Mouse (Mus musculus) heart, adult 10 weeks (tissue): ENCODE results near the gene Apom. TPM values are rescaled to one million over a fixed set of nuclear protein-coding genes. Genes with fewer than 3 reads are reported as not detected.

ENCODE experiments used
- polyA plus RNA-seq: library from polyadenylated mRNA; stranded (reverse); fragments of 350-450 nt; fragmentation: Illumina TruSeq; extraction: RNeasy Lipid Tissue Mini Kit (QIAGEN cat#74804); gene quantifications from one replicate; pipeline ENCODE4 v1.2.3, GENCODE M21; 2014; ENCODE audit warnings: low read depth, low replicate concordance

Gene Apom
- not detected for polyA plus RNA-seq

GRCm38 (mm10) chr17:35131500-35132173 lies at the start of gene Apom:
Gene Apom, minus strand, starts transcription at chr17:35132050.

GRCm38 (mm10) chr17:35175968-35176367 lies 44.1 kb upstream of the Apom start, which contains the start of gene Aif1:
Gene Aif1, minus strand, starts transcription at chr17:35176068.

GRCm38 (mm10) chr17:35164568-35165450 lies 33.0 kb upstream of the Apom start, which contains the start of gene Prrc2a:
Gene Prrc2a, minus strand, starts transcription at chr17:35164897.

GRCm38 (mm10) chr17:35134801-35135590 lies 3.1 kb upstream of the Apom start, which contains the start of gene Bag6:
Gene Bag6, plus strand, starts transcription at chr17:35135178.

GRCm38 (mm10) chr17:35126206-35126611 lies 5.6 kb downstream of the Apom start, which contains the start of gene D17H6S53E:
Gene D17H6S53E, plus strand, starts transcription at chr17:35126373.

GRCm38 (mm10) chr17:35121871-35122303 lies 10.0 kb downstream of the Apom start, which contains the start of gene Csnk2b:
Gene Csnk2b, minus strand, starts transcription at chr17:35122053.

GRCm38 (mm10) chr17:35121143-35121799 lies 10.6 kb downstream of the Apom start, which contains the start of gene Gpank1:
Gene Gpank1, plus strand, starts transcription at chr17:35121455.

GRCm38 (mm10) chr17:35115046-35116019 lies 16.5 kb downstream of the Apom start, which contains the start of gene Ly6g5b:
Gene Ly6g5b, minus strand, starts transcription at chr17:35115428.

GRCm38 (mm10) chr17:35108097-35108496 lies 23.8 kb downstream of the Apom start, which contains the start of gene Ly6g5c:
Gene Ly6g5c, plus strand, starts transcription at chr17:35108279.

GRCm38 (mm10) chr17:35088825-35089644 lies 42.8 kb downstream of the Apom start, which contains the start of gene Abhd16a:
Gene Abhd16a, plus strand, starts transcription at chr17:35089263.

GRCm38 (mm10) chr17:35085208-35085865 lies 46.5 kb downstream of the Apom start, which contains the start of gene Ly6g6f:
Gene Ly6g6f, minus strand, starts transcription at chr17:35085610.

Other genes starting within 250 kb of the Apom start
- gene C2, start 233.8 kb downstream of the Apom start, polyA plus RNA-seq: 5.3 TPM
- gene Ehmt2, start 233.6 kb downstream of the Apom start, polyA plus RNA-seq: 40.6 TPM
- not detected for gene Slc44a4, start 217.6 kb downstream of the Apom start, polyA plus RNA-seq
- 18.6 TPM for gene Neu1, start 200.8 kb downstream of the Apom start, polyA plus RNA-seq
- gene Hspa1b, start 172.8 kb downstream of the Apom start, polyA plus RNA-seq: 7.8 TPM
- not detected for gene Gm20481, start 162.1 kb downstream of the Apom start, polyA plus RNA-seq
- 10.2 TPM for gene Hspa1a, start 159.9 kb downstream of the Apom start, polyA plus RNA-seq
- 9.2 TPM for gene Hspa1l, start 159.3 kb downstream of the Apom start, polyA plus RNA-seq
- 17.0 TPM for gene Lsm2, start 150.2 kb downstream of the Apom start, polyA plus RNA-seq
- gene Vars, start 131.1 kb downstream of the Apom start, polyA plus RNA-seq: 20.7 TPM
- gene Vwa7, start 115.5 kb downstream of the Apom start, polyA plus RNA-seq: 6.5 TPM
- 0.58 TPM for gene Sapcd1, start 104.0 kb downstream of the Apom start, polyA plus RNA-seq
- gene Msh5, start 85.3 kb downstream of the Apom start, polyA plus RNA-seq: 0.55 TPM
- 50.4 TPM for gene Clic1, start 82.1 kb downstream of the Apom start, polyA plus RNA-seq
- 33.4 TPM for gene Ddah2, start 73.0 kb downstream of the Apom start, polyA plus RNA-seq
- gene Ly6g6c, start 66.7 kb downstream of the Apom start, polyA plus RNA-seq: not detected
- not detected for gene Mpig6b, start 65.9 kb downstream of the Apom start, polyA plus RNA-seq
- gene Ly6g6e, start 55.1 kb downstream of the Apom start, polyA plus RNA-seq: not detected
- not detected for gene Ly6g6d, start 54.0 kb downstream of the Apom start, polyA plus RNA-seq
- gene Ly6g6f, start 46.4 kb downstream of the Apom start, polyA plus RNA-seq: not detected
- 72.3 TPM for gene Abhd16a, start 42.8 kb downstream of the Apom start, polyA plus RNA-seq
- not detected for gene Ly6g5c, start 23.8 kb downstream of the Apom start, polyA plus RNA-seq
- gene Ly6g5b, start 16.6 kb downstream of the Apom start, polyA plus RNA-seq: 0.39 TPM
- 17.0 TPM for gene Gpank1, start 10.6 kb downstream of the Apom start, polyA plus RNA-seq
- gene Csnk2b, start 10.0 kb downstream of the Apom start, polyA plus RNA-seq: 145 TPM
- 22.9 TPM for gene D17H6S53E, start 5.7 kb downstream of the Apom start, polyA plus RNA-seq
- 122 TPM for gene Bag6, start 3.1 kb upstream of the Apom start, polyA plus RNA-seq
- 139 TPM for gene Prrc2a, start 32.8 kb upstream of the Apom start, polyA plus RNA-seq
- 6.0 TPM for gene Aif1, start 44.0 kb upstream of the Apom start, polyA plus RNA-seq
- gene Lst1, start 56.4 kb upstream of the Apom start, polyA plus RNA-seq: 4.1 TPM
- gene Ltb, start 62.4 kb upstream of the Apom start, polyA plus RNA-seq: 0.68 TPM
- gene Tnf, start 70.0 kb upstream of the Apom start, polyA plus RNA-seq: 0.29 TPM
- gene Lta, start 73.3 kb upstream of the Apom start, polyA plus RNA-seq: not detected
- gene Gm16181, start 88.8 kb upstream of the Apom start, polyA plus RNA-seq: 1.8 TPM
- gene Atp6v1g2, start 101.6 kb upstream of the Apom start, polyA plus RNA-seq: 4.9 TPM
- 6.4 TPM for gene Nfkbil1, start 103.7 kb upstream of the Apom start, polyA plus RNA-seq
- gene Ddx39b, start 109.7 kb upstream of the Apom start, polyA plus RNA-seq: 112 TPM
- 162 TPM for gene H2-D1, start 130.7 kb upstream of the Apom start, polyA plus RNA-seq
- gene H2-Q1, start 188.4 kb upstream of the Apom start, polyA plus RNA-seq: not detected
- 0.50 TPM for gene H2-Q2, start 210.2 kb upstream of the Apom start, polyA plus RNA-seq
- 29.8 TPM for gene H2-Q4, start 247.6 kb upstream of the Apom start, polyA plus RNA-seq